Mouse (Mus musculus) heart, embryonic 12.5 days (tissue): Measurements from ENCODE around the gene B3galt6. TPM values are rescaled to one million over a fixed set of nuclear protein-coding genes. Genes with fewer than 3 reads are reported as not detected.

Experiments
- ATAC-seq: fragments of 200-750 bp; cut with Nextera tagmentation; 2 replicates; pipeline ENCODE4 v1.8.0; 2017; ENCODE audit warnings: moderate TSS enrichment, moderate library complexity; ENCODE audit not compliant: insufficient number of reproducible peaks, low FRiP score
- H3K27ac ChIP-seq: fragments of 300-500 bp; sonication (generic); 2 replicates; pipeline ENCODE4 v1.5.1; 2016; ENCODE audit warnings: mild to moderate bottlenecking, moderate library complexity; ENCODE audit not compliant: poor library complexity, severe bottlenecking
- H3K27me3 ChIP-seq: fragments of 300-500 bp; sonication (generic); replicated peaks from 2 replicates; pipeline ENCODE4 v1.6.1; 2016; ENCODE audit warnings: mild to moderate bottlenecking, moderate library complexity
- H3K36me3 ChIP-seq: fragments of 300-500 bp; sonication (generic); 2 replicates; pipeline ENCODE4 v1.6.1; 2016; ENCODE audit warnings: mild to moderate bottlenecking, moderate library complexity
- H3K4me1 ChIP-seq: fragments of 300-500 bp; sonication (generic); replicated peaks from 2 replicates; pipeline ENCODE4 v1.6.1; 2016; ENCODE audit warnings: mild to moderate bottlenecking
- H3K4me2 ChIP-seq: fragments of 300-500 bp; sonication (generic); 2 replicates; pipeline ENCODE4 v1.6.1; 2016; ENCODE audit warnings: mild to moderate bottlenecking, moderate library complexity
- H3K4me3 ChIP-seq: fragments of 300-500 bp; sonication (generic); 2 replicates; pipeline ENCODE4 v1.5.1; 2016; ENCODE audit warnings: mild to moderate bottlenecking
- H3K9ac ChIP-seq: fragments of 300-500 bp; sonication (generic); 2 replicates; pipeline ENCODE4 v1.6.1; 2016; ENCODE audit warnings: mild to moderate bottlenecking, moderate library complexity
- H3K9me3 ChIP-seq: fragments of 300-500 bp; sonication (generic); replicated peaks from 2 replicates; pipeline ENCODE4 v1.6.1; 2016; ENCODE audit warnings: mild to moderate bottlenecking, moderate library complexity
- whole genome bisulfite sequencing: fragments of 180-500 bp; shearing (Covaris S2); methylation state at CpG from one replicate; pipeline ENCODE4 v1.1.7; 2016; 5-methylcytosine and 5-hydroxymethylcytosine counted together
- polyA plus RNA-seq: library from polyadenylated mRNA; unstranded; fragments of >200 nt; fragmentation: Nextera tagmentation; extraction: Ambion mirVana; gene quantifications from 2 replicates; pipeline ENCODE4 v1.2.1, GENCODE M21; 2016

Gene B3galt6
- polyA plus RNA-seq, 1 experiment from 2014 or later = 10.3 TPM

- Histone ChIP-seq H3K4me1 (peaks cover 28% of the 10 kb centered on the region), H3K27me3 (no peaks in the 10 kb centered on the region), H3K4me3 (peak overlapping the region; percentile 82), H3K36me3 (peaks cover 16% of the 10 kb centered on the region), H3K9ac (peak overlapping the region; percentile 83), H3K27ac (no peak overlapping the region; the same call in 1 of the 2 replicates), H3K4me2 (peak overlapping the region; percentile 97), H3K9me3 (no peaks in the 10 kb centered on the region)
- ATAC-seq = no peak
- 82% methylated on average over 22 of the region's 22 CpGs for WGBS
Observed at GRCm38 (mm10) chr4:155991211-155991907, 1.1 kb downstream of the B3galt6 start.

- no peak for ATAC-seq
- Histone ChIP-seq H3K4me1 (0 out of 2 replicates have a peak, but pooled peaks cover 6% of the 10 kb centered on the region), H3K27ac (no peak overlapping the region), H3K4me3 (no peak overlapping the region), H3K4me2 (no peak overlapping the region), H3K9ac (no peak overlapping the region), H3K9me3 (0 out of 2 replicates have a peak, but pooled peaks cover 5% of the 10 kb centered on the region), H3K36me3 (no peaks in the 10 kb centered on the region), H3K27me3 (0 out of 2 replicates have a peak, but pooled peaks cover 3% of the 10 kb centered on the region)
- WGBS = 10% methylated on average over 2 of the region's 2 CpGs
Observed at GRCm38 (mm10) chr4:155983788-155984187, 8.7 kb downstream of the B3galt6 start.

GRCm38 (mm10) chr4:155981436-155982082 is 10.9 kb downstream of the B3galt6 start:
- WGBS = 71% methylated on average over 12 of the region's 12 CpGs
- Histone ChIP-seq H3K4me3 (no peak overlapping the region), H3K4me2 (no peak overlapping the region), H3K27me3 (0 out of 2 replicates have a peak, but pooled peaks cover 3% of the 10 kb centered on the region), H3K9me3 (peaks cover 13% of the 10 kb centered on the region), H3K4me1 (no peaks in the 10 kb centered on the region), H3K27ac (no peak overlapping the region), H3K9ac (no peak overlapping the region), H3K36me3 (no peaks in the 10 kb centered on the region)
- no peak for ATAC-seq

GRCm38 (mm10) chr4:155973239-155973638 is 19.2 kb downstream of the B3galt6 start:
- Histone ChIP-seq H3K4me2 (no peak overlapping the region), H3K4me3 (no peak overlapping the region), H3K27ac (no peak overlapping the region), H3K4me1 (no peaks in the 10 kb centered on the region), H3K9me3 (peaks cover 8% of the 10 kb centered on the region), H3K27me3 (no peaks in the 10 kb centered on the region), H3K9ac (no peak overlapping the region), H3K36me3 (no peaks in the 10 kb centered on the region)
- ATAC-seq = no peak
- 75% methylated on average over 2 of the region's 2 CpGs for WGBS

GRCm38 (mm10) chr4:155972651-155973050 is 19.8 kb downstream of the B3galt6 start:
- ATAC-seq = no peak
- Histone ChIP-seq H3K27ac (no peak overlapping the region), H3K4me2 (no peak overlapping the region), H3K27me3 (no peaks in the 10 kb centered on the region), H3K9ac (no peak overlapping the region), H3K4me1 (no peaks in the 10 kb centered on the region), H3K36me3 (no peaks in the 10 kb centered on the region), H3K4me3 (no peak overlapping the region), H3K9me3 (peaks cover 8% of the 10 kb centered on the region)
- 77% methylated on average over 6 of the region's 6 CpGs for WGBS

GRCm38 (mm10) chr4:155970286-155970685 is 22.2 kb downstream of the B3galt6 start:
- 86% methylated on average over 5 of the region's 5 CpGs for WGBS
- Histone ChIP-seq H3K4me1 (no peaks in the 10 kb centered on the region), H3K4me3 (no peak overlapping the region)

GRCm38 (mm10) chr4:155969043-155969653 is 23.3 kb downstream of the B3galt6 start:
- Histone ChIP-seq H3K4me3 (no peak overlapping the region), H3K4me2 (no peak overlapping the region), H3K9ac (no peak overlapping the region), H3K4me1 (no peaks in the 10 kb centered on the region), H3K36me3 (peaks cover 21% of the 10 kb centered on the region), H3K9me3 (no peaks in the 10 kb centered on the region), H3K27ac (no peak overlapping the region), H3K27me3 (no peaks in the 10 kb centered on the region)
- WGBS = 63% methylated on average over 13 of the region's 13 CpGs
- no peak; the same call in 1 of the 2 replicates for ATAC-seq

More at GRCm38 (mm10) chr4:155970286-155970685, 22.2 kb downstream of the B3galt6 start:
- Histone ChIP-seq H3K9ac (no peak overlapping the region), H3K36me3 (peaks cover 14% of the 10 kb centered on the region), H3K27ac (no peak overlapping the region), H3K9me3 (no peaks in the 10 kb centered on the region), H3K27me3 (no peaks in the 10 kb centered on the region), H3K4me2 (no peak overlapping the region)
- ATAC-seq = no peak

- 89% methylated on average over 11 of the region's 11 CpGs for WGBS
Observed at GRCm38 (mm10) chr4:155964396-155964795, 28.1 kb downstream of the B3galt6 start.

GRCm38 (mm10) chr4:155963106-155963505 is 29.3 kb downstream of the B3galt6 start:
- peak overlapping the region; percentile 79 for H3K9ac ChIP-seq
- H3K4me3 ChIP-seq = peak overlapping the region; percentile 60
- H3K36me3 ChIP-seq = peaks cover 37% of the 10 kb centered on the region
- H3K27ac ChIP-seq = no peak overlapping the region
- peaks cover 24% of the 10 kb centered on the region for H3K4me1 ChIP-seq
- no peaks in the 10 kb centered on the region for H3K27me3 ChIP-seq
- 47% methylated on average over 7 of the region's 7 CpGs for WGBS
- ATAC-seq = no peak
- H3K9me3 ChIP-seq = no peaks in the 10 kb centered on the region
- H3K4me2 ChIP-seq = peak overlapping the region; percentile 93

More at GRCm38 (mm10) chr4:155964396-155964795, 28.1 kb downstream of the B3galt6 start:
- H3K27me3 ChIP-seq = no peaks in the 10 kb centered on the region
- H3K4me2 ChIP-seq = no peak overlapping the region
- no peak overlapping the region for H3K4me3 ChIP-seq
- no peak for ATAC-seq
- peaks cover 24% of the 10 kb centered on the region for H3K4me1 ChIP-seq
- peaks cover 31% of the 10 kb centered on the region for H3K36me3 ChIP-seq
- no peak overlapping the region for H3K27ac ChIP-seq
- H3K9me3 ChIP-seq = no peaks in the 10 kb centered on the region
- no peak overlapping the region; the same call in 1 of the 2 replicates for H3K9ac ChIP-seq

- Histone ChIP-seq H3K27me3 (no peaks in the 10 kb centered on the region), H3K9ac (peak within 1 kb of the TSS; percentile 79), H3K4me3 (peak within 1 kb of the TSS; percentile 60), H3K36me3 (peaks cover 44% of the 10 kb centered on the region), H3K4me2 (peak within 1 kb of the TSS; percentile 93), H3K27ac (0 out of 2 replicates have a peak within 1 kb of the TSS, but pooled peaks have one; percentile 3), H3K4me1 (peaks cover 24% of the 10 kb centered on the region), H3K9me3 (no peaks in the 10 kb centered on the region)
- 2% methylated on average over 40 of the region's 42 CpGs for WGBS
- peak; percentile 85 for ATAC-seq
Observed at GRCm38 (mm10) chr4:155962167-155962971, 30.1 kb downstream of the B3galt6 start, which contains the start of gene C1qtnf12. TSS of gene C1qtnf12 (plus strand) at chr4:155962318.
